Mouse (Mus musculus) heart, embryonic 10.5 days (tissue): ENCODE measurements around the gene Lage3. TPM values are rescaled to one million over a fixed set of nuclear protein-coding genes. Genes with fewer than 3 reads are reported as not detected.

ENCODE experiments used
- DNase-seq: peaks from one replicate; pipeline ENCODE4 v3.0.0-alpha.2; 2017; ENCODE audit warnings: low spot score
- H3K27ac ChIP-seq: fragments of 300-500 bp; sonication (generic); 2 replicates; pipeline ENCODE4 v1.5.1; 2016; ENCODE audit warnings: mild to moderate bottlenecking
- H3K27me3 ChIP-seq: fragments of 300-500 bp; sonication (generic); 2 replicates; pipeline ENCODE4 v1.6.1; 2016; ENCODE audit warnings: mild to moderate bottlenecking; ENCODE audit not compliant: poor library complexity, insufficient read depth, severe bottlenecking
- H3K36me3 ChIP-seq: fragments of 300-500 bp; sonication (generic); 2 replicates; pipeline ENCODE4 v1.6.1; 2016; ENCODE audit warnings: mild to moderate bottlenecking, moderate library complexity
- H3K4me1 ChIP-seq: fragments of 300-500 bp; sonication (generic); 2 replicates; pipeline ENCODE4 v1.6.1; 2016; ENCODE audit warnings: mild to moderate bottlenecking
- H3K4me3 ChIP-seq: fragments of 300-500 bp; sonication (generic); 2 replicates; pipeline ENCODE4 v1.5.1; 2016; ENCODE audit warnings: mild to moderate bottlenecking, moderate library complexity
- H3K9me3 ChIP-seq: fragments of 300-500 bp; sonication (generic); 2 replicates; pipeline ENCODE4 v1.6.1; 2016; ENCODE audit warnings: mild to moderate bottlenecking, moderate library complexity
- WGBS: fragments of 180-500 bp; shearing (Covaris S2); methylation state at CpG from one replicate; pipeline ENCODE4 v1.1.7; 2016; 5-methylcytosine and 5-hydroxymethylcytosine counted together
- microRNA-seq: library from miRNA; unstranded; fragments of <30 nt; microRNA quantifications from one replicate; pipeline ENCODE4, GENCODE M21; 2017
- polyA plus RNA-seq: library from polyadenylated mRNA; unstranded; fragments of >200 nt; fragmentation: Nextera tagmentation; extraction: Ambion mirVana; gene quantifications from 2 replicates; pipeline ENCODE4 v1.2.1, GENCODE M21; 2016

The Lage3 gene
- polyA plus RNA-seq, 1 experiment from 2014 or later: 103 TPM

GRCm38 (mm10) chrX:74330166-74330930 is 23.1 kb downstream of the Lage3 start:
- peaks cover 11% of the 10 kb centered on the region for H3K4me1 ChIP-seq
- H3K36me3 ChIP-seq: peaks cover 23% of the 10 kb centered on the region
- peak overlapping the region; percentile 62 for H3K4me3 ChIP-seq
- 47% methylated on average over 2 of the region's 2 CpGs for whole genome bisulfite sequencing
- no peak overlapping the region for H3K27ac ChIP-seq
- DNase-seq: no peak
- no peaks in the 10 kb centered on the region for H3K9me3 ChIP-seq
- H3K27me3 ChIP-seq: peaks cover 4% of the 10 kb centered on the region; the same call in 1 of the 2 replicates

- Histone ChIP-seq H3K9me3 (no peaks in the 10 kb centered on the region), H3K27me3 (peaks cover 4% of the 10 kb centered on the region; the same call in 1 of the 2 replicates), H3K4me3 (peak overlapping the region; percentile 62), H3K27ac (peak overlapping the region; percentile 92), H3K4me1 (peaks cover 11% of the 10 kb centered on the region), H3K36me3 (peaks cover 18% of the 10 kb centered on the region)
- no peak for DNase-seq
- WGBS: 17% methylated on average over 10 of the region's 10 CpGs
Observed at GRCm38 (mm10) chrX:74329215-74329671, 24.2 kb downstream of the Lage3 start.

GRCm38 (mm10) chrX:74328725-74329161 is 24.7 kb downstream of the Lage3 start, which contains the start of gene Plxna3:
Gene Plxna3 (plus strand): TSS chrX:74329066.
- Histone ChIP-seq H3K27ac (peak within 1 kb of the TSS; percentile 92), H3K4me3 (peak within 1 kb of the TSS; percentile 62), H3K36me3 (peaks cover 13% of the 10 kb centered on the region; the same call in 1 of the 2 replicates), H3K27me3 (peaks cover 4% of the 10 kb centered on the region; the same call in 1 of the 2 replicates), H3K9me3 (no peaks in the 10 kb centered on the region), H3K4me1 (peaks cover 11% of the 10 kb centered on the region)
- DNase-seq: peak; percentile 83
- 14% methylated on average over 29 of the region's 30 CpGs for WGBS

GRCm38 (mm10) chrX:74312540-74313464 is 40.6 kb downstream of the Lage3 start, which contains the start of gene Fam50a:
Gene Fam50a (plus strand): TSS chrX:74313033.
- Histone ChIP-seq H3K27me3 (no peaks in the 10 kb centered on the region; the same call in 1 of the 2 replicates), H3K36me3 (peaks cover 46% of the 10 kb centered on the region), H3K27ac (peak within 1 kb of the TSS; percentile 89), H3K9me3 (no peaks in the 10 kb centered on the region), H3K4me3 (peak within 1 kb of the TSS; percentile 73), H3K4me1 (peaks cover 3% of the 10 kb centered on the region; the same call in 1 of the 2 replicates)
- DNase-seq: peak; percentile 92
- WGBS: 20% methylated on average over 59 of the region's 59 CpGs

- Histone ChIP-seq H3K27ac (peak within 1 kb of the TSS; percentile 93), H3K4me1 (peaks cover 9% of the 10 kb centered on the region; the same call in 1 of the 2 replicates), H3K4me3 (peak within 1 kb of the TSS; percentile 66), H3K27me3 (0 out of 2 replicates have a peak, but pooled peaks cover 3% of the 10 kb centered on the region), H3K9me3 (no peaks in the 10 kb centered on the region), H3K36me3 (peaks cover 76% of the 10 kb centered on the region)
- peak; percentile 86 for DNase-seq
- WGBS: 13% methylated on average over 40 of the region's 41 CpGs
Observed at GRCm38 (mm10) chrX:74304867-74305700, 48.3 kb downstream of the Lage3 start, which contains the start of gene Gdi1. Gene Gdi1 (plus strand): TSS chrX:74304998.

Small RNAs within 50 kb of the gene (microRNA-seq; reads per million reads assigned to microRNA genes)
- gene Mir7092: 0.76 reads per million

Other genes starting within 250 kb of the Lage3 start
- not detected in 2 replicates for gene Opn1mw, start 226.2 kb downstream of the Lage3 start, polyA plus RNA-seq
- gene Mecp2, start 218.3 kb downstream of the Lage3 start, polyA plus RNA-seq: 11.3 and 13.1 TPM in 2 replicates
- gene Tex28, start 185.8 kb downstream of the Lage3 start, polyA plus RNA-seq: not detected in 2 replicates
- gene Tktl1, start 176.4 kb downstream of the Lage3 start, polyA plus RNA-seq: 0.05 and 0.10 TPM in 2 replicates
- gene Flna, start 103.8 kb downstream of the Lage3 start, polyA plus RNA-seq: 199 and 236 TPM in 2 replicates
- 17.9 and 22.7 TPM in 2 replicates for gene Emd, start 98.9 kb downstream of the Lage3 start, polyA plus RNA-seq
- gene Rpl10, start 82.8 kb downstream of the Lage3 start, polyA plus RNA-seq: 496 and 543 TPM in 2 replicates
- 66.9 and 73.1 TPM in 2 replicates for gene Taz, start 71.7 kb downstream of the Lage3 start, polyA plus RNA-seq
- 11.1 and 11.2 TPM in 2 replicates for gene Dnase1l1, start 71.3 kb downstream of the Lage3 start, polyA plus RNA-seq
- gene Atp6ap1, start 56.5 kb downstream of the Lage3 start, polyA plus RNA-seq: 114 and 125 TPM in 2 replicates
- gene Gdi1, start 48.6 kb downstream of the Lage3 start, polyA plus RNA-seq: 171 and 194 TPM in 2 replicates
- 57.1 and 65.2 TPM in 2 replicates for gene Fam50a, start 40.6 kb downstream of the Lage3 start, polyA plus RNA-seq
- 7.0 and 12.7 TPM in 2 replicates for gene Plxna3, start 24.6 kb downstream of the Lage3 start, polyA plus RNA-seq
- 64.2 and 71.0 TPM in 2 replicates for gene Ubl4a, start 19.6 kb upstream of the Lage3 start, polyA plus RNA-seq
- 13.1 and 15.7 TPM in 2 replicates for gene Slc10a3, start 19.7 kb upstream of the Lage3 start, polyA plus RNA-seq
- 24.0 and 25.3 TPM in 2 replicates for gene Fam3a, start 39.7 kb upstream of the Lage3 start, polyA plus RNA-seq
- gene Ikbkg, start 39.7 kb upstream of the Lage3 start, polyA plus RNA-seq: 18.6 and 21.7 TPM in 2 replicates
- 26.3 and 34.6 TPM in 2 replicates for gene G6pdx, start 75.6 kb upstream of the Lage3 start, polyA plus RNA-seq
- gene Gm6880, start 127.8 kb upstream of the Lage3 start, polyA plus RNA-seq: not detected in 2 replicates
- gene Olfr1326-ps1, start 221.3 kb upstream of the Lage3 start, polyA plus RNA-seq: not detected in 2 replicates
- not detected in 2 replicates for gene Olfr1325, start 239.1 kb upstream of the Lage3 start, polyA plus RNA-seq